Mouse (Mus musculus): ENCODE measurements around the gene Cd84.

DNA sequence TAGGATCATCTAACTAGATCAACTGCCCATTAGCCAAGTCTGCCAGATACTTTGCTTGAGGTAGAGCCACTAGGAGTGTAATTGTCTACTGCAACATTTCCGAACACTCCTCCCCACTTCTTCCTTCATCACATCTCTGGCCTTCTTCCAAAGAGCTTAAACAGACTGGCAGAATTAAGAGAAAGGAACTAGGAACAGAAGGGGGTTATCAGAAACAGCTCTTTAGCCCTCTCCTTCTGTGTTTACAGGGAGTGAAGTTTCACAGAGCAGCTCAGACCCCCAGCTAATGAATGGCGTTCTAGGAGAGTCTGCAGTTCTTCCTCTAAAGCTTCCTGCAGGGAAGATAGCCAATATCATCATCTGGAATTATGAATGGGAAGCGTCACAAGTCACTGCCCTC is 94.4 kb downstream of the Cd84 start:
- TF ChIP-seq CTCF (IDR thresholded peaks at IDR 0.05; ENCODE audit: low read depth, low read length), result no peak
- TF ChIP-seq POLR2A (IDR thresholded peaks at IDR 0.05; ENCODE audit: borderline replicate concordance, low read depth, low read length), result no peak

Data from bone marrow macrophage, adult 2 months (primary cell).